21 mouse cellular contexts compared by ENCODE assay signal in the genomic region with DNA sequence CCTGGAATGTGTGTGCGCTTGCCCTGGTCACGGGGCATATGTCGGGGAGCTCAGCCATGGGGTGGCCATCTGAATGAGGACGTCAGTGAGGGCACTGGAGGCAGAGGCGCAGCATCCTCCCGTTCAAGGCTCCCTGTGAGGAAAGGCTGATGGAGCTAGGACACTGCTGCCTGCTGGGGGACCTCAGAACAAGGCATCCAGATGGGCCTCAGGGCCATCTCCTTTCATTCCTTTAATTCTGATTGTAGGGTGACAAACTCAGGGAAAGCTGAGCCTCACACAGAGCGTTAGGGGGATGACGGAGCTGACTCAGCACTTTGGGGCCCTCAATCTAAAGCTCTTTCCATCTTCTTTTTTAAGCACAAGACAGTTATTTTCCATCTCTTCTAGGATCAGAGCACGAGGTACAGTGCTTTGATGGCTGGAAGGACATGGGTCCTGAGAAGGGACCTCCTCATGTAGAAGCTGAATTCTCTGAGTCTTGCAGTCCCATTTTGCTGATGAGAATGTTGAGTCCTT.
DNase-seq lines count a peak whose midpoint lies in the region; ATAC-seq and TF ChIP-seq lines count a peak whose summit lies in the region.
"Had no signal": no experiment of that assay in that cellular context is flagged by ENCODE, and none has a peak within 500 bp of the region (broad histone marks: within the 10 kb centered on the region; RNA-seq: fewer than 3 reads in every experiment).

No protein-coding gene starts in this region.

- ATAC-seq in forebrain, postnatal 0 days: no peak
- ATAC-seq in hindbrain, embryonic 12.5 days (ENCODE audit: low FRiP score): no peak
- no peak for ATAC-seq in hindbrain, embryonic 14.5 days (ENCODE audit: low FRiP score)
- ATAC-seq in stomach, embryonic 14.5 days (ENCODE audit: insufficient number of reproducible peaks, insufficient read depth, low FRiP score, low read depth): no peak
- no peak for ATAC-seq in stomach, postnatal 0 days (ENCODE audit: low FRiP score, low TSS enrichment)
- ATAC-seq in neural tube, embryonic 13.5 days (ENCODE audit: low read depth): no peak
- ATAC-seq in intestine, embryonic 16.5 days: no peak

- WGBS in forebrain, embryonic 10.5 days: 80% methylated on average over 9 of the region's 9 CpGs
- WGBS in forebrain, postnatal 0 days: 82% methylated on average over 9 of the region's 9 CpGs
- WGBS in hindbrain, embryonic 12.5 days: 71% methylated on average over 9 of the region's 9 CpGs
- 66% methylated on average over 9 of the region's 9 CpGs for WGBS in hindbrain, embryonic 14.5 days
- 79% methylated on average over 9 of the region's 9 CpGs for WGBS in stomach, embryonic 14.5 days
- 80% methylated on average over 9 of the region's 9 CpGs for WGBS in stomach, postnatal 0 days
- WGBS in neural tube, embryonic 13.5 days: 73% methylated on average over 9 of the region's 9 CpGs
- 79% methylated on average over 9 of the region's 9 CpGs for WGBS in intestine, embryonic 16.5 days

- peaks cover 65% of the 10 kb centered on the region for H3K4me1 ChIP-seq in forebrain, embryonic 10.5 days
- H3K4me1 ChIP-seq in forebrain, postnatal 0 days (ENCODE audit: insufficient read depth): no peaks in the 10 kb centered on the region
- peaks cover 54% of the 10 kb centered on the region for H3K4me1 ChIP-seq in hindbrain, embryonic 12.5 days
- peaks cover 35% of the 10 kb centered on the region; the same call in 1 of the 2 replicates for H3K4me1 ChIP-seq in hindbrain, embryonic 14.5 days (replicated peaks; ENCODE audit: control insufficient read depth, insufficient read depth, low read length)
- H3K4me1 ChIP-seq in stomach, embryonic 14.5 days (ENCODE audit: control insufficient read depth, insufficient read depth, low read length): peaks cover 16% of the 10 kb centered on the region
- 0 out of 2 replicates have a peak, but pooled peaks cover 2% of the 10 kb centered on the region for H3K4me1 ChIP-seq in stomach, postnatal 0 days (replicated peaks; ENCODE audit: control insufficient read depth, insufficient read depth)
- H3K4me1 ChIP-seq in neural tube, embryonic 13.5 days (replicated peaks): peaks cover 62% of the 10 kb centered on the region
- peaks cover 14% of the 10 kb centered on the region for H3K4me1 ChIP-seq in intestine, embryonic 16.5 days (ENCODE audit: control insufficient read depth, insufficient read depth, low read length)

- H3K27me3 ChIP-seq in forebrain, embryonic 10.5 days (ENCODE audit: poor library complexity, severe bottlenecking): peaks cover 91% of the 10 kb centered on the region
- H3K27me3 ChIP-seq in forebrain, postnatal 0 days (ENCODE audit: insufficient read depth, low read length): no peaks in the 10 kb centered on the region
- peaks cover 23% of the 10 kb centered on the region for H3K27me3 ChIP-seq in hindbrain, embryonic 12.5 days
- peaks cover 9% of the 10 kb centered on the region for H3K27me3 ChIP-seq in hindbrain, embryonic 14.5 days (ENCODE audit: control insufficient read depth, insufficient read depth, low read length)
- H3K27me3 ChIP-seq in stomach, embryonic 14.5 days (ENCODE audit: control insufficient read depth, insufficient read depth, low read length): peaks cover 2% of the 10 kb centered on the region; the same call in 1 of the 2 replicates
- no peaks in the 10 kb centered on the region for H3K27me3 ChIP-seq in stomach, postnatal 0 days (ENCODE audit: control insufficient read depth, insufficient read depth, low read length)
- peaks cover 27% of the 10 kb centered on the region for H3K27me3 ChIP-seq in neural tube, embryonic 13.5 days
- 0 out of 2 replicates have a peak, but pooled peaks cover 7% of the 10 kb centered on the region for H3K27me3 ChIP-seq in intestine, embryonic 16.5 days (replicated peaks; ENCODE audit: control insufficient read depth, insufficient read depth, low read length)

- H3K4me3 ChIP-seq in forebrain, embryonic 10.5 days: no peak overlapping the region
- no peak overlapping the region for H3K4me3 ChIP-seq in forebrain, postnatal 0 days (ENCODE audit: low read depth, low read length)
- no peak overlapping the region for H3K4me3 ChIP-seq in hindbrain, embryonic 12.5 days
- H3K4me3 ChIP-seq in hindbrain, embryonic 14.5 days (replicated peaks; ENCODE audit: low read length): no peak overlapping the region
- no peak overlapping the region for H3K4me3 ChIP-seq in stomach, embryonic 14.5 days (ENCODE audit: low read depth, low read length)
- no peak overlapping the region for H3K4me3 ChIP-seq in stomach, postnatal 0 days (ENCODE audit: low read depth, low read length)
- no peak overlapping the region for H3K4me3 ChIP-seq in neural tube, embryonic 13.5 days
- H3K4me3 ChIP-seq in intestine, embryonic 16.5 days (ENCODE audit: low read length): no peak overlapping the region
- H3K4me3 ChIP-seq: embryonic facial prominence, embryonic 13.5 days; erythroblast, embryonic 14.5 days; gastrocnemius, adult 2 months; heart, embryonic 15.5 days; limb, embryonic 15.5 days had no signal

- DNase-seq in forebrain, embryonic 10.5 days (ENCODE audit: extremely low spot score, low spot score): no peak
- DNase-seq in forebrain, postnatal 0 days: no peak
- DNase-seq in hindbrain, embryonic 14.5 days (ENCODE audit: low spot score): no peak
- DNase-seq in stomach, postnatal 0 days (ENCODE audit: low spot score): no peak
- DNase-seq: adrenal gland, postnatal 10 days; B cell, adult 2 months; gastrocnemius, adult 2 months; heart, postnatal 4 days; kidney, adult 8-10 months; kidney, postnatal 10 days; thymus, postnatal 14 days had no signal

- H3K36me3 ChIP-seq in forebrain, embryonic 10.5 days (replicated peaks): no peaks in the 10 kb centered on the region
- no peaks in the 10 kb centered on the region for H3K36me3 ChIP-seq in forebrain, postnatal 0 days (ENCODE audit: insufficient read depth)
- H3K36me3 ChIP-seq in hindbrain, embryonic 12.5 days: no peaks in the 10 kb centered on the region
- H3K36me3 ChIP-seq in hindbrain, embryonic 14.5 days (replicated peaks; ENCODE audit: control insufficient read depth, insufficient read depth): no peaks in the 10 kb centered on the region
- no peaks in the 10 kb centered on the region for H3K36me3 ChIP-seq in stomach, embryonic 14.5 days (ENCODE audit: control insufficient read depth, insufficient read depth, low read length)
- no peaks in the 10 kb centered on the region for H3K36me3 ChIP-seq in stomach, postnatal 0 days (ENCODE audit: control insufficient read depth, insufficient read depth, low read length)
- H3K36me3 ChIP-seq in neural tube, embryonic 13.5 days: no peaks in the 10 kb centered on the region
- no peaks in the 10 kb centered on the region for H3K36me3 ChIP-seq in intestine, embryonic 16.5 days (ENCODE audit: control insufficient read depth, insufficient read depth, low read length)
- H3K36me3 ChIP-seq: embryonic facial prominence, embryonic 13.5 days; heart, embryonic 15.5 days; limb, embryonic 15.5 days had no signal

- H3K27ac ChIP-seq in forebrain, embryonic 10.5 days: peak overlapping the region; percentile 66; the same call in 1 of the 2 replicates
- H3K27ac ChIP-seq in forebrain, postnatal 0 days (ENCODE audit: low read depth, low read length): no peak overlapping the region
- peak overlapping the region; percentile 83 for H3K27ac ChIP-seq in hindbrain, embryonic 12.5 days
- H3K27ac ChIP-seq in hindbrain, embryonic 14.5 days: no peak overlapping the region
- peak overlapping the region; percentile 3; the same call in 1 of the 2 replicates for H3K27ac ChIP-seq in stomach, embryonic 14.5 days (ENCODE audit: low read length)
- H3K27ac ChIP-seq in stomach, postnatal 0 days (replicated peaks): no peak overlapping the region
- peak overlapping the region; percentile 20 for H3K27ac ChIP-seq in neural tube, embryonic 13.5 days (replicated peaks)
- H3K27ac ChIP-seq in intestine, embryonic 16.5 days (ENCODE audit: low read length): no peak overlapping the region
- H3K27ac ChIP-seq: embryonic facial prominence, embryonic 13.5 days; gastrocnemius, adult 2 months; heart, embryonic 15.5 days; limb, embryonic 15.5 days; liver, embryonic 14.5 days had no signal

- H3K9ac ChIP-seq in forebrain, postnatal 0 days: no peak overlapping the region
- H3K9ac ChIP-seq in hindbrain, embryonic 12.5 days: no peak overlapping the region
- no peak overlapping the region for H3K9ac ChIP-seq in hindbrain, embryonic 14.5 days
- no peak overlapping the region for H3K9ac ChIP-seq in stomach, embryonic 14.5 days (replicated peaks; ENCODE audit: low read depth, low read length)
- H3K9ac ChIP-seq in stomach, postnatal 0 days (ENCODE audit: low read length): no peak overlapping the region
- H3K9ac ChIP-seq in neural tube, embryonic 13.5 days: no peak overlapping the region
- H3K9ac ChIP-seq in intestine, embryonic 16.5 days (ENCODE audit: low read depth, low read length): no peak overlapping the region
- H3K9ac ChIP-seq: embryonic facial prominence, embryonic 13.5 days; heart, embryonic 15.5 days; limb, embryonic 15.5 days; liver, embryonic 14.5 days; lung, embryonic 14.5 days had no signal

- TF ChIP-seq EP300 in stomach, postnatal 0 days (optimal IDR thresholded peaks at IDR 0.05): no peak

- H3K4me2 ChIP-seq in forebrain, postnatal 0 days (ENCODE audit: low read depth): no peak overlapping the region
- H3K4me2 ChIP-seq in hindbrain, embryonic 12.5 days (replicated peaks): no peak overlapping the region
- H3K4me2 ChIP-seq in hindbrain, embryonic 14.5 days (replicated peaks): no peak overlapping the region
- H3K4me2 ChIP-seq in stomach, embryonic 14.5 days (replicated peaks; ENCODE audit: low read depth, low read length): no peak overlapping the region
- no peak overlapping the region for H3K4me2 ChIP-seq in stomach, postnatal 0 days (replicated peaks; ENCODE audit: low read depth)
- H3K4me2 ChIP-seq in neural tube, embryonic 13.5 days: no peak overlapping the region
- no peak overlapping the region for H3K4me2 ChIP-seq in intestine, embryonic 16.5 days (ENCODE audit: low read depth, low read length)
- H3K4me2 ChIP-seq: embryonic facial prominence, embryonic 13.5 days; heart, embryonic 15.5 days; limb, embryonic 15.5 days; lung, embryonic 14.5 days had no signal

- TF ChIP-seq CTCF in forebrain, postnatal 0 days (IDR thresholded peaks at IDR 0.05; ENCODE audit: low read depth): no peak
- TF ChIP-seq CTCF in stomach, postnatal 0 days (IDR thresholded peaks at IDR 0.05; ENCODE audit: low read depth): no peak

- no peaks in the 10 kb centered on the region for H3K9me3 ChIP-seq in forebrain, embryonic 10.5 days
- H3K9me3 ChIP-seq in forebrain, postnatal 0 days (ENCODE audit: low read length): no peaks in the 10 kb centered on the region
- no peaks in the 10 kb centered on the region for H3K9me3 ChIP-seq in hindbrain, embryonic 12.5 days (replicated peaks)
- no peaks in the 10 kb centered on the region for H3K9me3 ChIP-seq in hindbrain, embryonic 14.5 days (ENCODE audit: control insufficient read depth, low read length)
- no peaks in the 10 kb centered on the region for H3K9me3 ChIP-seq in stomach, embryonic 14.5 days (ENCODE audit: control insufficient read depth, low read depth, low read length)
- no peaks in the 10 kb centered on the region for H3K9me3 ChIP-seq in stomach, postnatal 0 days (ENCODE audit: control insufficient read depth, low read length)
- H3K9me3 ChIP-seq in neural tube, embryonic 13.5 days: no peaks in the 10 kb centered on the region
- no peaks in the 10 kb centered on the region for H3K9me3 ChIP-seq in intestine, embryonic 16.5 days (ENCODE audit: control insufficient read depth, low read length)
- H3K9me3 ChIP-seq: embryonic facial prominence, embryonic 13.5 days; heart, embryonic 15.5 days; limb, embryonic 15.5 days had no signal

Comparison
In these comparisons a context has a peak if more than half of its experiments do, and no peak if none do; other contexts are left out.
1. H3K27ac ChIP-seq: peak in forebrain, embryonic 10.5 days (single experiment), hindbrain, embryonic 12.5 days (single experiment), stomach, embryonic 14.5 days (single experiment) and neural tube, embryonic 13.5 days (single experiment); none in forebrain, postnatal 0 days (single experiment), hindbrain, embryonic 14.5 days (single experiment), stomach, postnatal 0 days (single experiment) and intestine, embryonic 16.5 days (single experiment).